Mouse (Mus musculus): Measurements from ENCODE around the gene Dpt. TPM values are rescaled to one million over a fixed set of nuclear protein-coding genes. Genes with fewer than 3 reads are reported as not detected.

Gene Dpt
- polyA plus RNA-seq (2015; fragmentation: Nextera tagmentation; extraction: Ambion mirVana) = 0.13 and 0.16 TPM in 2 replicates

DNA sequence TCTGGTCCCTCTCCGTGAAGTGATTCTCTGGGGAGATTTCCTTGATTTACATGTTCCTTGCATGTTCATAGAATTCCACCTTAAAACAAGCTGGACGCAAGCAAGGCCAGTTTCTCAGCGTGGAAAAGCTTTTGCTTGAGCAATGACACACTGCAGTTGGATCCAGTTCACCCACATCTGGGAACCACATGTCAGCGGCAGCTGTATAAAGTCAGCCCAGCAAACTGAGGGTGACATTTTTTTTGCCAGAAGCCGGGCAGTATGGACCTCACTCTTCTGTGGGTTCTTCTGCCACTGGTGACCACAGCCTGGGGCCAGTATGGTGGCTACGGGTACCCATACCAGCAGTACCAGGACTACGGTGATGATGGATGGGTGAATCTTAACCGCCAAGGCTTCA, at the start of gene Dpt:
Gene Dpt (plus strand): TSS at position 174 of the 400 bp plus-strand sequence.
- no peaks in the 10 kb centered on the region for H3K9me3 ChIP-seq (replicated peaks)
- DNase-seq (no peak), ATAC-seq (ENCODE audit: low read depth) (no peak)
- no peak within 1 kb of the TSS for H3K4me2 ChIP-seq
- H3K27ac ChIP-seq = no peak within 1 kb of the TSS
- 73% methylated on average over 8 of the region's 8 CpGs for WGBS (ENCODE audit: insufficient replicate concordance)
- H3K27me3 ChIP-seq = no peaks in the 10 kb centered on the region
- H3K36me3 ChIP-seq = no peaks in the 10 kb centered on the region
- H3K4me3 ChIP-seq (replicated peaks) = no peak within 1 kb of the TSS
- H3K4me1 ChIP-seq (replicated peaks) = no peaks in the 10 kb centered on the region
- no peak within 1 kb of the TSS for H3K9ac ChIP-seq

DNA sequence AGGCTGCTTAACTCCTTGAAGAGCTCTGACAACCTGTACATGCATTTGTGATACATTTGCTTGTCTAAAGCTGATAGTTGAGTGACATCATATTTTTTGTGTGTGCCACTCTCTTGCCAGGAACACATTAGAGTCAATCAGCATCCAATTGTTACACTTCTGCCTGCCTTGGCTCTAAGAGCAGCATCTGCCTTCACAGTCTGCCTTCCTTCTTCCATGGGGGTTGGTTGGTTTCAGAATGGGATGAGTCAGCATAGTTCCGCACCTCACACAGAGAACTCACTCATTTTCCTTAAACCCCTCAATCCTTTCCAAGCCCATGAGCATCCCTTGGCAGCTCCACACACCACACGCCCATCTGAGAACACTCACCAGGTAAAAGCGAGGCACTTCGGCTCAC, 42.7 kb upstream of the Dpt start:
- ATAC-seq (ENCODE audit: low read depth) (no peak), DNase-seq (no peak)
- no peak overlapping the region for H3K9ac ChIP-seq
- H3K9me3 ChIP-seq (replicated peaks) = no peaks in the 10 kb centered on the region
- no peak overlapping the region for H3K4me3 ChIP-seq (replicated peaks)
- H3K4me1 ChIP-seq (replicated peaks) = no peaks in the 10 kb centered on the region
- no peaks in the 10 kb centered on the region for H3K36me3 ChIP-seq
- no peak overlapping the region for H3K4me2 ChIP-seq
- no peak overlapping the region for H3K27ac ChIP-seq
- no peaks in the 10 kb centered on the region for H3K27me3 ChIP-seq
- WGBS (ENCODE audit: insufficient replicate concordance) = 70% methylated on average over 4 of the region's 4 CpGs

DNA sequence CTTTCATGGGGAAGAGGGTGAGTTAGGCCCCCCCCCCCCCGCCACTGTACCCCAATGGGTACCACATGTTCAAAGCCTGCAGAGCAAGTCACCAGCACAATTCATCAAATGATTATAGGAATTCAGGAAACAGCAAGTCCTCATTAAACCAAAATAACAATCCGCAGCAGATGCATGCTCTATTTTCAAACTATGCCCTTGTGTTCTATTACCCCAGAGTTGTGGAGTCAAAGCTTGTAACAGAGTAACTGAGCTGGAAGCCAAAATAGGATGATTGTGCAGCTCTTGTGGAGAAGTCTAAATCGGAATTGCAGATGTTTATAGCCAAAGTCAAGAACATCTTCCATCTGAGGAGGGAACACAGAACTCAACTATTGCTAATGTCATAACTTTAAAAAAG, 40.8 kb upstream of the Dpt start:
- Histone ChIP-seq H3K9me3 (replicated peaks) (no peaks in the 10 kb centered on the region), H3K27ac (no peak overlapping the region), H3K9ac (no peak overlapping the region), H3K36me3 (no peaks in the 10 kb centered on the region), H3K4me3 (replicated peaks) (no peak overlapping the region), H3K27me3 (no peaks in the 10 kb centered on the region), H3K4me1 (replicated peaks) (no peaks in the 10 kb centered on the region), H3K4me2 (no peak overlapping the region)
- ATAC-seq (ENCODE audit: low read depth) = no peak
- 58% methylated on average over 3 of the region's 3 CpGs for WGBS (ENCODE audit: insufficient replicate concordance)
- DNase-seq = no peak

DNA sequence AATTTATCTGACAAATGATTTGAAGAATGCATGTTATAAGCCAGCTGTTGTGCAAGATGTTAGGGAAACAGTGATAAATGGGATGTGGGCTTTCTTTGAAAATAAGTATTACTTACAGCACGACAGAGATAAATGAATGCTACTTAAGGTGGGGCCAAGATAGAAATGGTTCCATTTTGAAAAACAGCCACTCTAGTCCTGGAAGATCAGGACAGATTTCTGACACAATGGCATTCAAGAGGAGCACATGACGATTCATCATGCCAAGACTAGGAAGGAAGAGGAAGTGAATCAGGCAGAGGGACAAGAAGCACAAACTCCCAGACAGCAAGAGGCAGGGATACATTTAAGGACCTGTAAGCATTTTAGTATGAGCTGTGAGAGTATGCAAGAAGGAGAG, 39.5 kb upstream of the Dpt start:
- DNase-seq = no peak
- 30% methylated on average over 2 of the region's 2 CpGs for WGBS (ENCODE audit: insufficient replicate concordance)

DNA sequence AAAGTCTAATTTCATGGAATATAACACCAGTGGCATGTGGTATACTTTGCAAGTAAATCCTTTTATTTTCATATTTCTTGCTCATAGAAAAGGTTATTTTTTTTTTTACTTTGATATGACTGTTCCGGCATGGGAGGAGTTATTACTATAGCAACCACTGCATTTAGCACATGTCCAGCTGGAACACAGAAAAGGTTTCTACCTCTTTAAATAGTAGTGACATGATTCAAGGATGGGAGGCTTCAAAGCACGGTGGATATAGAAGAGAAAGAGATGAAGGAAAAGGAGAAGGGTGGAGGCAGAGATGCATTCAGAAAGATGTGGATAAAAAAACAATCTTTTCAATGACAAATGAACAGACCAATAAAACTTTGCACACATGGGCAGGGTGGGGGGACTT, 38.0 kb upstream of the Dpt start:
- no peak overlapping the region for H3K4me3 ChIP-seq (replicated peaks)
- no peak overlapping the region for H3K27ac ChIP-seq
- no peaks in the 10 kb centered on the region for H3K36me3 ChIP-seq
- no peaks in the 10 kb centered on the region for H3K4me1 ChIP-seq (replicated peaks)
- DNase-seq (no peak), ATAC-seq (ENCODE audit: low read depth) (no peak)
- H3K4me2 ChIP-seq = no peak overlapping the region
- H3K9ac ChIP-seq = no peak overlapping the region
- H3K9me3 ChIP-seq (replicated peaks) = no peaks in the 10 kb centered on the region
- no peaks in the 10 kb centered on the region for H3K27me3 ChIP-seq
- 59% methylated on average over 2 of the region's 2 CpGs for WGBS (ENCODE audit: insufficient replicate concordance)

More for the DNA sequence above, 39.5 kb upstream of the Dpt start:
- Histone ChIP-seq H3K9ac (no peak overlapping the region), H3K27me3 (no peaks in the 10 kb centered on the region), H3K4me2 (no peak overlapping the region), H3K4me1 (replicated peaks) (no peaks in the 10 kb centered on the region), H3K9me3 (replicated peaks) (no peaks in the 10 kb centered on the region), H3K27ac (no peak overlapping the region), H3K4me3 (replicated peaks) (no peak overlapping the region), H3K36me3 (no peaks in the 10 kb centered on the region)
- no peak for ATAC-seq (ENCODE audit: low read depth)

DNA sequence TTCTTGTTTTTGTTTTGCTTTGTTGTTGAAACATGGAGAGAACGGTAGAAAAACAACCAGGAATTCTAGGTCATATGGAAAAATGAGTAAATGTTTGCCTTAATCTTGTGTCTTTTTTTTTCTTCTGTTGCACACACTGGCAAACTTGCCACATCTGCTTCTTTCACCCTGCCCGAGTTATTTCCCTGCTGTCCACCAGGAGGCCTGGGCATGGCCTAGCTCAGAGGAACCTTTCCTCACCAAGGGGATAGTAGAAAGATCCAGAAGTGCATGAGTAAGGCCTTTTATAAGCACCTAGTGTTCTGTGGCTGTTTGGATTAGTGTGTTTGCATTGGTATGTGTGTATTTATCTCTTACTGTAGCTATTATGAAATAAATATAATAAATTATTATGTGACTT, 34.2 kb upstream of the Dpt start:
- Histone ChIP-seq H3K9ac (no peak overlapping the region), H3K4me3 (replicated peaks) (no peak overlapping the region), H3K4me1 (replicated peaks) (no peaks in the 10 kb centered on the region), H3K27me3 (no peaks in the 10 kb centered on the region), H3K27ac (no peak overlapping the region), H3K4me2 (no peak overlapping the region), H3K9me3 (replicated peaks) (no peaks in the 10 kb centered on the region), H3K36me3 (no peaks in the 10 kb centered on the region)
- no peak for DNase-seq
- no peak for ATAC-seq (ENCODE audit: low read depth)
- 42% methylated on average over 2 of the region's 2 CpGs for WGBS (ENCODE audit: insufficient replicate concordance)

DNA sequence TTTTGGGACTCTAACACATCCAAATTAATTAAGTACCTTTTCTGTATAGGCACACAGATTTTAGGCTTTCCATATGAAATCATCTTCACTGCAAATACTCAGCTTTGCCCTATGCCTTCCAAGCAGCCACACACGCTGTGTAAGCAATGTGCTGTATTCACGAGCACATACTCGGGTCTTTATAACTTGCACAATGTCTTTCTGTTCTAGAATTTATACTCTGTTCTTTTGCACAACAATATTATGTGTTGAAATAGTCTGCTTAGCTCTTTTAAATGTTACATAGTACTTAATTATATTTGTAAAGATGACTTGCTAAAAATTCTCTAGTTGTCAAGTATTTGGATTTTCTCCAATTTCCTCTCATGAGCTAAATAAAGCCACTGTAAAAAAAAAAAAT, 29.8 kb upstream of the Dpt start:
- no peaks in the 10 kb centered on the region for H3K9me3 ChIP-seq (replicated peaks)

DNA sequence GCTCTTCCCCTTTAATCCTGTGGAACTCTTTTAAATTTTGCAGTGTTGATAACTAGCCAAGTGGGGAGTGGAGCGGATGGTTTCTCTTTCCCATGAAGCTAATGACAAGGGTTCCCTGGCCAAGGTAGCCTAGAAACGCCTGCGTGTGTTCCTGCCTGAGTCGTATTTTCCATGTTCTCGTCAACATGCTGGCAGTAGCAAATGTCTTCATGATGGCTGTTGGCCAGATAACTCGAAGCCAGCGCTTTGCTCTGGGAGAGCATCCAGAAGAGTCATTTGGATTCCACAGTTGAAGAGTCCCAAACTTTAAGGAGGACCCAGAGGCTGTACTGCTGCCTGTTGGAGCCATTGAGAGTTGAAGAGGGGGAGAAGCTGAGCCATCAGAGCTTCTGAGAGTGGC, 25.8 kb upstream of the Dpt start:
- ATAC-seq (ENCODE audit: low read depth) = no peak
- H3K36me3 ChIP-seq = no peaks in the 10 kb centered on the region
- H3K4me1 ChIP-seq (replicated peaks) = no peaks in the 10 kb centered on the region
- no peak overlapping the region for H3K27ac ChIP-seq
- H3K9ac ChIP-seq = no peak overlapping the region
- WGBS (ENCODE audit: insufficient replicate concordance) = 66% methylated on average over 7 of the region's 7 CpGs
- H3K9me3 ChIP-seq (replicated peaks) = no peaks in the 10 kb centered on the region; the same call in 1 of the 2 replicates
- H3K4me3 ChIP-seq (replicated peaks) = no peak overlapping the region
- H3K4me2 ChIP-seq = no peak overlapping the region
- no peak for DNase-seq
- H3K27me3 ChIP-seq = no peaks in the 10 kb centered on the region

More for the DNA sequence above, 29.8 kb upstream of the Dpt start:
- H3K36me3 ChIP-seq = no peaks in the 10 kb centered on the region
- H3K27me3 ChIP-seq = no peaks in the 10 kb centered on the region
- H3K9ac ChIP-seq = no peak overlapping the region
- no peaks in the 10 kb centered on the region for H3K4me1 ChIP-seq (replicated peaks)
- H3K27ac ChIP-seq = no peak overlapping the region
- WGBS (ENCODE audit: insufficient replicate concordance) = 64% methylated on average over 3 of the region's 3 CpGs
- H3K4me3 ChIP-seq (replicated peaks) = no peak overlapping the region
- DNase-seq (no peak), ATAC-seq (ENCODE audit: low read depth) (no peak)
- no peak overlapping the region for H3K4me2 ChIP-seq

DNA sequence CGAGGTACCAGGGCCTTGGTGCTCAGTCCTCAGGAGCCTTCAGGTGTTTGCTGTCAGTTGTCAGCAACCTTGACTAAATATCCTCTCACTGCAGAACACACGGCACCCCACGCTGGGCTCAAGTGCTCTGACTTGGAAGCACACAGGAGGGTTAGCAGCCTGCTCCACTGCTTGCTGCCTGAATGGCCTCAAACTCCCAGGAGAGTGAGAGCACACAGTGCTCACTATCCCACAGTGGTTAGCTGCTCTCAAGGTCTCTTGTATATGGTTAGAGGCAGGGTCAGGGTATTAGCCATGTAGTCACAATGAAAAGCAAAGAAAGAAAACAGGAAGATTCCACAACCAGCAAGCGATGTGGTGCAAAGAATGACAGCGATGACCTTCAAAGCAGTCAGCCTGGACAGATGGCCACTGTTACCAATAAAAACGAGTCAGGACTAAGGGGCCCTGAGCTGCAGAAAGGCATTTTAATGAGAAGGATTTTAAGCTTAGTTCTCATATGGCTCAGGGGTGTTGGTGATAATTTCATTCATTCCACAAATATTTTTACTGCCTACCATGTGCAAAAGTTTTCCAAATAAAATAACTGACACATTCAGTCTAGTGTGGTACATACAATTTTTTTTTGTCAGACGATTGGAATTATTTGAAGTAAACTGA, 15.5 kb upstream of the Dpt start:
- H3K4me3 ChIP-seq (replicated peaks) = no peak overlapping the region
- DNase-seq (no peak), ATAC-seq (ENCODE audit: low read depth) (no peak)
- no peak overlapping the region for H3K9ac ChIP-seq
- H3K9me3 ChIP-seq (replicated peaks) = no peaks in the 10 kb centered on the region
- no peak overlapping the region for H3K4me2 ChIP-seq
- 51% methylated on average over 7 of the region's 7 CpGs for WGBS (ENCODE audit: insufficient replicate concordance)
- no peaks in the 10 kb centered on the region for H3K36me3 ChIP-seq
- H3K27me3 ChIP-seq = no peaks in the 10 kb centered on the region
- H3K27ac ChIP-seq = no peak overlapping the region
- H3K4me1 ChIP-seq (replicated peaks) = no peaks in the 10 kb centered on the region

DNA sequence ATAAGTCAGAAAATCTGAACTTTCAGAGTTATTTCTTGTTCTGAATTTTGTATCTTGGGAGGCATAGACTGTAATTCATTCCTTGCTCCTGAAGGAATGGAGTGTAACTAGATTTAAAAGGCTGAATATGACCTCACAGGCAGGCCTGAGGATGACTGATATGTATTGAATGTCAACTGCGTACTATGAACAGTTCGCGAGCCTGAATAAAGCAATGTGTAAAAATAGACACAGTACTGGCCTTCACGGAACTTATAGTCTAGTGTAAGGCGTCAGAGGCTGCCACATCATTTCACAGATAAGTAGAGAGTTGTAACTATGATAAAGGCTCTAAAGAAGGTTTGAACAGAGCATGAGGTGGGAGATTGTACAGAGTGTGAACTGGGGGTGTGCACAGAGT, 10.3 kb upstream of the Dpt start:
- Histone ChIP-seq H3K27ac (no peak overlapping the region), H3K36me3 (no peaks in the 10 kb centered on the region), H3K4me3 (replicated peaks) (no peak overlapping the region), H3K27me3 (no peaks in the 10 kb centered on the region), H3K9me3 (replicated peaks) (0 out of 2 replicates have a peak, but pooled peaks cover 3% of the 10 kb centered on the region), H3K4me2 (no peak overlapping the region), H3K4me1 (replicated peaks) (no peaks in the 10 kb centered on the region), H3K9ac (no peak overlapping the region)
- WGBS (ENCODE audit: insufficient replicate concordance) = 64% methylated on average over 5 of the region's 5 CpGs
- ATAC-seq (ENCODE audit: low read depth) = no peak
- no peak for DNase-seq

DNA sequence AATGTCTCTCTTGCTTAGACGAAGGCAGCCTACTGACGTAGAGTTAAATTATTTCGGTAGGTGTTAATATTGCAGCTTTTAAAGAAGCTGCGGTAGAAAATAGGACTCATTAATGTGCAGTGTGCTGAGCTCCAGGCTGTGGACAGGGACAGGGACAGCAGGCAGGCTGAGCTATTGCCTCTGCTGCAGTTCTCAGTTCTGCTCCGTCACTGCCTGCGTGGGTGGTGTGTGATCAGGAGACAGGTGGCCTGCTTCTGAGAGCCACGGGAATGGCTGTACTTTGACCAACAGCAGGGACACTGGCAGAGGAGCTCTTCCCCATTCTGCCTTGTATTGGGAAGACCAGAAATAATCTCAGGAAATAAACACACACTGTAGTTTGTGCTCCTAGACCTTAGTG, 8.7 kb upstream of the Dpt start:
- DNase-seq (no peak), ATAC-seq (ENCODE audit: low read depth) (peak; percentile 68)
- H3K9ac ChIP-seq = no peak overlapping the region
- H3K27me3 ChIP-seq = no peaks in the 10 kb centered on the region
- H3K4me2 ChIP-seq = no peak overlapping the region
- 0 out of 2 replicates have a peak, but pooled peaks cover 3% of the 10 kb centered on the region for H3K9me3 ChIP-seq (replicated peaks)
- no peak overlapping the region for H3K4me3 ChIP-seq (replicated peaks)
- WGBS (ENCODE audit: insufficient replicate concordance) = 66% methylated on average over 7 of the region's 7 CpGs
- no peaks in the 10 kb centered on the region for H3K36me3 ChIP-seq
- no peak overlapping the region for H3K27ac ChIP-seq
- H3K4me1 ChIP-seq (replicated peaks) = no peaks in the 10 kb centered on the region

DNA sequence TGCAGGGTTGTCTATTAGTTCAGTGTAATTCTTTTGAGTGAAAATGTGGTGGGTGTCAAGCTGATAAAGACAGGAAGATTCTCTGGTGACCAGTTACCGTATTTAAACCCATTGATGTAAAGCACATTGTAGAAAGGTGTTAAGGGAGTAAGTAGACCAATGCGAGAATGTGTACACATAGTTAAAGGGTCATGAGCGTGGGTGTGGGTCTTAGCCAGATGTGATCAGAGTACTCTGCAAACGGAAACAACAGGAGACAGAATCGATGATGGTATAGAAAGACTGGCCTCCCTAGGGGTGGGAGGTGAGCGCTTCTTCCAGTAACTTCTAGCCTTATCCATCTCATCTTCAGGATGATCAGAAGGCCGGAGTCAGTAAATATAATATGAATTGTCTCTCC, 8.2 kb upstream of the Dpt start:
- Histone ChIP-seq H3K36me3 (no peaks in the 10 kb centered on the region), H3K4me3 (replicated peaks) (no peak overlapping the region), H3K27ac (no peak overlapping the region), H3K4me1 (replicated peaks) (no peaks in the 10 kb centered on the region), H3K27me3 (no peaks in the 10 kb centered on the region), H3K9me3 (replicated peaks) (0 out of 2 replicates have a peak, but pooled peaks cover 3% of the 10 kb centered on the region), H3K9ac (no peak overlapping the region), H3K4me2 (no peak overlapping the region)
- 67% methylated on average over 7 of the region's 7 CpGs for WGBS (ENCODE audit: insufficient replicate concordance)
- ATAC-seq (ENCODE audit: low read depth) (0 out of 2 replicates have a peak, but pooled peaks have one; percentile 34), DNase-seq (no peak)

Data from liver, embryonic 13.5 days (tissue).